Mouse (Mus musculus) spleen, embryonic (tissue): ENCODE measurements around the gene Scube3.

ENCODE experiments used
- CTCF ChIA-PET: fragments of 350-600 bp; sonication (Branson Sonifier 250); formaldehyde crosslinking; loops from one replicate; lab custom pipeline; 2022; lab: Charles Lee

The Scube3 gene

GRCm38 (mm10) chr17:28141771-28142699, at the start of gene Scube3:
Gene Scube3 (plus strand): TSS chr17:28142141.
- CTCF ChIA-PET: no interaction called here

- CTCF ChIA-PET: no interaction called here
These were observed 49.6 kb upstream of the Scube3 start for GRCm38 (mm10) chr17:28092297-28092696.

GRCm38 (mm10) chr17:28093837-28094236, 48.1 kb upstream of the Scube3 start:
- CTCF ChIA-PET: no interaction called here

GRCm38 (mm10) chr17:28096418-28096817, 45.5 kb upstream of the Scube3 start:
- CTCF ChIA-PET: no interaction called here

- CTCF ChIA-PET: no interaction called here
These were observed 44.6 kb upstream of the Scube3 start for GRCm38 (mm10) chr17:28097308-28097707.

- CTCF ChIA-PET: no interaction called here
These were observed 42.9 kb upstream of the Scube3 start for GRCm38 (mm10) chr17:28099086-28099485.

GRCm38 (mm10) chr17:28100669-28101068, 41.3 kb upstream of the Scube3 start:
- CTCF ChIA-PET: no interaction called here

- CTCF ChIA-PET: no interaction called here
These were observed 40.6 kb upstream of the Scube3 start for GRCm38 (mm10) chr17:28101284-28101887.

- CTCF ChIA-PET: no interaction called here
These were observed 40.0 kb upstream of the Scube3 start for GRCm38 (mm10) chr17:28101902-28102319.

- CTCF ChIA-PET: no interaction called here
These were observed 37.5 kb upstream of the Scube3 start for GRCm38 (mm10) chr17:28104416-28104815.

- CTCF ChIA-PET: interaction anchor here (0.5 kb wide), 2 partner anchors 14 to 19 kb away, joined by 3 to 5 read pairs; no protein-coding TSS in a partner anchor
These were observed 35.6 kb upstream of the Scube3 start for GRCm38 (mm10) chr17:28106352-28106751.

GRCm38 (mm10) chr17:28107275-28107674, 34.7 kb upstream of the Scube3 start:
- CTCF ChIA-PET: no interaction called here

GRCm38 (mm10) chr17:28112266-28112665, 29.7 kb upstream of the Scube3 start:
- CTCF ChIA-PET: no interaction called here

GRCm38 (mm10) chr17:28116335-28116734, 25.6 kb upstream of the Scube3 start:
- CTCF ChIA-PET: no interaction called here

- CTCF ChIA-PET: interaction anchor here (0.6 kb wide), 1 partner anchor 41 kb away, joined by 3 read pairs; no protein-coding TSS in a partner anchor
These were observed 24.3 kb upstream of the Scube3 start for GRCm38 (mm10) chr17:28117451-28118209.

- CTCF ChIA-PET: interaction anchor here (0.6 kb wide), 1 partner anchor 14 kb away, joined by 3 read pairs; no protein-coding TSS in a partner anchor
These were observed 21.5 kb upstream of the Scube3 start for GRCm38 (mm10) chr17:28120460-28120859.

- CTCF ChIA-PET: no interaction called here
These were observed 19.0 kb upstream of the Scube3 start for GRCm38 (mm10) chr17:28122949-28123348.

- CTCF ChIA-PET: interaction anchor here (0.6 kb wide), 1 partner anchor 103 kb away, joined by 4 read pairs; no protein-coding TSS in a partner anchor
These were observed 18.3 kb upstream of the Scube3 start for GRCm38 (mm10) chr17:28123627-28124026.

- CTCF ChIA-PET: interaction anchor here (0.6 kb wide), 1 partner anchor 102 kb away, joined by 4 read pairs; no protein-coding TSS in a partner anchor
These were observed 17.6 kb upstream of the Scube3 start for GRCm38 (mm10) chr17:28124368-28124767.

GRCm38 (mm10) chr17:28129796-28130195, 12.1 kb upstream of the Scube3 start:
- CTCF ChIA-PET: no interaction called here

- CTCF ChIA-PET: no interaction called here
These were observed 11.4 kb upstream of the Scube3 start for GRCm38 (mm10) chr17:28130391-28131125.
